Mouse (Mus musculus) embryonic facial prominence, embryonic 13.5 days (tissue): ENCODE results near the gene Ttll7. TPM values are rescaled to one million over a fixed set of nuclear protein-coding genes. Genes with fewer than 3 reads are reported as not detected.
A peak's percentile ranks its signal among the peaks of the same experiment; 100 is the strongest.

ENCODE experiments used
- ATAC-seq: fragments of 200-750 bp; cut with Nextera tagmentation; 2 replicates; pipeline ENCODE4 v1.8.0; 2017; ENCODE audit warnings: low read depth; ENCODE audit not compliant: insufficient number of reproducible peaks, insufficient read depth, low FRiP score, low TSS enrichment
- H3K27ac ChIP-seq: fragments of 300-500 bp; sonication (generic); 2 replicates; pipeline ENCODE4 v1.5.1; 2015; ENCODE audit warnings: moderate library complexity, mild to moderate bottlenecking, inconsistent platforms
- H3K27me3 ChIP-seq: fragments of 300-500 bp; sonication (generic); 2 replicates; pipeline ENCODE4 v1.6.1; 2015; ENCODE audit warnings: mild to moderate bottlenecking, inconsistent platforms
- H3K36me3 ChIP-seq: fragments of 300-500 bp; sonication (generic); 2 replicates; pipeline ENCODE4 v1.6.1; 2015; ENCODE audit warnings: mild to moderate bottlenecking, inconsistent platforms
- H3K4me1 ChIP-seq: fragments of 300-500 bp; sonication (generic); 2 replicates; pipeline ENCODE4 v1.6.1; 2015; ENCODE audit warnings: inconsistent platforms
- H3K4me2 ChIP-seq: fragments of 300-500 bp; sonication (generic); 2 replicates; pipeline ENCODE4 v1.6.1; 2015; ENCODE audit warnings: moderate library complexity, mild to moderate bottlenecking, inconsistent platforms
- H3K4me3 ChIP-seq: fragments of 300-500 bp; sonication (generic); 2 replicates; pipeline ENCODE4 v1.5.1; 2015; ENCODE audit warnings: mild to moderate bottlenecking, inconsistent platforms
- H3K9ac ChIP-seq: fragments of 300-500 bp; sonication (generic); 2 replicates; pipeline ENCODE4 v1.6.1; 2015; ENCODE audit warnings: mild to moderate bottlenecking, inconsistent platforms
- H3K9me3 ChIP-seq: fragments of 300-500 bp; sonication (generic); 2 replicates; pipeline ENCODE4 v1.6.1; 2016; ENCODE audit warnings: inconsistent platforms
- WGBS: fragments of 180-500 bp; shearing (Covaris S2); methylation state at CpG from one replicate; pipeline ENCODE4 v1.1.7; 2015; ENCODE audit warnings: mixed read lengths; 5-methylcytosine and 5-hydroxymethylcytosine counted together
- polyA plus RNA-seq: library from polyadenylated mRNA; unstranded; fragments of >200 nt; fragmentation: Nextera tagmentation; extraction: Ambion mirVana; gene quantifications from 2 replicates; pipeline ENCODE4 v1.2.1, GENCODE M21; 2015

The Ttll7 gene
- polyA plus RNA-seq, result 1.6 and 2.3 TPM in 2 replicates

GRCm38 (mm10) chr3:146851966-146852891, at the start of gene Ttll7:
Gene Ttll7, plus strand, starts transcription at chr3:146852367.
- ATAC-seq, result peak; percentile 94
- Histone ChIP-seq H3K27ac (no peak within 1 kb of the TSS), H3K4me2 (peak within 1 kb of the TSS; percentile 92), H3K27me3 (peaks cover 3% of the 10 kb centered on the region; the same call in 1 of the 2 replicates), H3K4me3 (peak within 1 kb of the TSS; percentile 65), H3K9me3 (no peaks in the 10 kb centered on the region), H3K36me3 (no peaks in the 10 kb centered on the region), H3K9ac (peak within 1 kb of the TSS; percentile 76), H3K4me1 (peaks cover 6% of the 10 kb centered on the region; the same call in 1 of the 2 replicates)
- under 1% methylated on average over 31 of the region's 36 CpGs for WGBS

GRCm38 (mm10) chr3:146812041-146812878, 39.9 kb upstream of the Ttll7 start:
- Histone ChIP-seq H3K36me3 (0 out of 2 replicates have a peak, but pooled peaks cover 3% of the 10 kb centered on the region), H3K4me2 (peak overlapping the region; percentile 71), H3K9ac (peak overlapping the region; percentile 97), H3K27ac (peak overlapping the region; percentile 96), H3K27me3 (no peaks in the 10 kb centered on the region), H3K4me1 (peaks cover 11% of the 10 kb centered on the region), H3K9me3 (no peaks in the 10 kb centered on the region), H3K4me3 (peak overlapping the region; percentile 97)
- peak; percentile 66 for ATAC-seq
- WGBS, result under 1% methylated on average over 48 of the region's 60 CpGs

GRCm38 (mm10) chr3:146812901-146813393, 39.2 kb upstream of the Ttll7 start, which contains the start of gene Prkacb:
Gene Prkacb, minus strand, starts transcription at chr3:146812990.
- peak; percentile 92 for ATAC-seq
- Histone ChIP-seq H3K36me3 (0 out of 2 replicates have a peak, but pooled peaks cover 3% of the 10 kb centered on the region), H3K9ac (peak within 1 kb of the TSS; percentile 97), H3K4me2 (peak within 1 kb of the TSS; percentile 71), H3K4me1 (peaks cover 11% of the 10 kb centered on the region), H3K9me3 (no peaks in the 10 kb centered on the region), H3K27ac (peak within 1 kb of the TSS; percentile 96), H3K4me3 (peak within 1 kb of the TSS; percentile 97), H3K27me3 (no peaks in the 10 kb centered on the region)
- WGBS, result under 1% methylated on average over 60 of the region's 60 CpGs

- Histone ChIP-seq H3K27ac (no peak overlapping the region), H3K9ac (peak overlapping the region; percentile 97), H3K4me3 (peak overlapping the region; percentile 97), H3K4me1 (peaks cover 11% of the 10 kb centered on the region), H3K36me3 (0 out of 2 replicates have a peak, but pooled peaks cover 3% of the 10 kb centered on the region), H3K9me3 (no peaks in the 10 kb centered on the region), H3K27me3 (no peaks in the 10 kb centered on the region), H3K4me2 (peak overlapping the region; percentile 71)
- WGBS, result 57% methylated on average over 7 of the region's 7 CpGs
- no peak for ATAC-seq
Measured at GRCm38 (mm10) chr3:146813624-146814023, 38.5 kb upstream of the Ttll7 start.

GRCm38 (mm10) chr3:146820718-146821117, 31.4 kb upstream of the Ttll7 start:
- H3K36me3 ChIP-seq, result no peaks in the 10 kb centered on the region
- H3K27ac ChIP-seq, result no peak overlapping the region
- 88% methylated on average over 4 of the region's 4 CpGs for WGBS
- H3K4me2 ChIP-seq, result no peak overlapping the region
- H3K4me1 ChIP-seq, result no peaks in the 10 kb centered on the region
- H3K27me3 ChIP-seq, result no peaks in the 10 kb centered on the region
- no peaks in the 10 kb centered on the region for H3K9me3 ChIP-seq
- no peak for ATAC-seq
- H3K4me3 ChIP-seq, result no peak overlapping the region
- H3K9ac ChIP-seq, result no peak overlapping the region

- Histone ChIP-seq H3K27me3 (no peaks in the 10 kb centered on the region), H3K4me2 (no peak overlapping the region), H3K4me3 (no peak overlapping the region), H3K27ac (no peak overlapping the region), H3K36me3 (no peaks in the 10 kb centered on the region), H3K4me1 (peaks cover 11% of the 10 kb centered on the region), H3K9me3 (no peaks in the 10 kb centered on the region), H3K9ac (no peak overlapping the region)
- 58% methylated on average over 3 of the region's 3 CpGs for WGBS
- ATAC-seq, result no peak
Measured at GRCm38 (mm10) chr3:146842766-146843165, 9.4 kb upstream of the Ttll7 start.

GRCm38 (mm10) chr3:146843470-146843869, 8.7 kb upstream of the Ttll7 start:
- Histone ChIP-seq H3K4me2 (peak overlapping the region; percentile 30), H3K4me3 (no peak overlapping the region), H3K27ac (no peak overlapping the region), H3K9ac (no peak overlapping the region), H3K36me3 (no peaks in the 10 kb centered on the region), H3K27me3 (no peaks in the 10 kb centered on the region), H3K9me3 (no peaks in the 10 kb centered on the region), H3K4me1 (peaks cover 11% of the 10 kb centered on the region)
- ATAC-seq, result no peak
- 42% methylated on average over 6 of the region's 6 CpGs for WGBS

- Histone ChIP-seq H3K4me1 (peaks cover 11% of the 10 kb centered on the region), H3K27me3 (no peaks in the 10 kb centered on the region), H3K9me3 (no peaks in the 10 kb centered on the region), H3K4me2 (no peak overlapping the region), H3K27ac (no peak overlapping the region), H3K36me3 (no peaks in the 10 kb centered on the region), H3K9ac (no peak overlapping the region), H3K4me3 (no peak overlapping the region)
- WGBS, result 92% methylated on average over 5 of the region's 5 CpGs
- no peak for ATAC-seq
Measured at GRCm38 (mm10) chr3:146846237-146846636, 5.9 kb upstream of the Ttll7 start.

- Histone ChIP-seq H3K27ac (no peak overlapping the region), H3K27me3 (0 out of 2 replicates have a peak, but pooled peaks cover 3% of the 10 kb centered on the region), H3K4me2 (no peak overlapping the region), H3K4me3 (no peak overlapping the region), H3K4me1 (peaks cover 11% of the 10 kb centered on the region), H3K9me3 (no peaks in the 10 kb centered on the region), H3K36me3 (no peaks in the 10 kb centered on the region), H3K9ac (no peak overlapping the region)
- 74% methylated on average over 8 of the region's 8 CpGs for WGBS
- no peak for ATAC-seq
Measured at GRCm38 (mm10) chr3:146848112-146848511, 4.1 kb upstream of the Ttll7 start.

- no peak for ATAC-seq
- Histone ChIP-seq H3K27me3 (peaks cover 3% of the 10 kb centered on the region; the same call in 1 of the 2 replicates), H3K27ac (no peak overlapping the region), H3K4me2 (no peak overlapping the region), H3K4me3 (no peak overlapping the region), H3K9me3 (no peaks in the 10 kb centered on the region), H3K36me3 (no peaks in the 10 kb centered on the region), H3K9ac (no peak overlapping the region), H3K4me1 (peaks cover 6% of the 10 kb centered on the region; the same call in 1 of the 2 replicates)
- WGBS, result 88% methylated on average over 7 of the region's 7 CpGs
Measured at GRCm38 (mm10) chr3:146849360-146849759, 2.8 kb upstream of the Ttll7 start.

GRCm38 (mm10) chr3:146854473-146855087, 2.4 kb downstream of the Ttll7 start:
- Histone ChIP-seq H3K9ac (no peak overlapping the region), H3K36me3 (no peaks in the 10 kb centered on the region), H3K4me2 (no peak overlapping the region), H3K9me3 (no peaks in the 10 kb centered on the region), H3K4me1 (peaks cover 6% of the 10 kb centered on the region; the same call in 1 of the 2 replicates), H3K27me3 (peaks cover 3% of the 10 kb centered on the region; the same call in 1 of the 2 replicates), H3K27ac (no peak overlapping the region), H3K4me3 (no peak overlapping the region)
- ATAC-seq, result no peak
- WGBS, result 69% methylated on average over 7 of the region's 7 CpGs
